Mouse (Mus musculus) heart, embryonic 12.5 days (tissue): ENCODE data around the gene Dab1. TPM values are rescaled to one million over a fixed set of nuclear protein-coding genes. Genes with fewer than 3 reads are reported as not detected.

Experiments
- ATAC-seq: fragments of 200-750 bp; cut with Nextera tagmentation; 2 replicates; pipeline ENCODE4 v1.8.0; 2017; ENCODE audit warnings: moderate TSS enrichment, moderate library complexity; ENCODE audit not compliant: insufficient number of reproducible peaks, low FRiP score
- H3K27ac ChIP-seq: fragments of 300-500 bp; sonication (generic); 2 replicates; pipeline ENCODE4 v1.5.1; 2016; ENCODE audit warnings: mild to moderate bottlenecking, moderate library complexity; ENCODE audit not compliant: poor library complexity, severe bottlenecking
- H3K27me3 ChIP-seq: fragments of 300-500 bp; sonication (generic); replicated peaks from 2 replicates; pipeline ENCODE4 v1.6.1; 2016; ENCODE audit warnings: mild to moderate bottlenecking, moderate library complexity
- H3K36me3 ChIP-seq: fragments of 300-500 bp; sonication (generic); 2 replicates; pipeline ENCODE4 v1.6.1; 2016; ENCODE audit warnings: mild to moderate bottlenecking, moderate library complexity
- H3K4me1 ChIP-seq: fragments of 300-500 bp; sonication (generic); replicated peaks from 2 replicates; pipeline ENCODE4 v1.6.1; 2016; ENCODE audit warnings: mild to moderate bottlenecking
- H3K4me2 ChIP-seq: fragments of 300-500 bp; sonication (generic); 2 replicates; pipeline ENCODE4 v1.6.1; 2016; ENCODE audit warnings: mild to moderate bottlenecking, moderate library complexity
- H3K4me3 ChIP-seq: fragments of 300-500 bp; sonication (generic); 2 replicates; pipeline ENCODE4 v1.5.1; 2016; ENCODE audit warnings: mild to moderate bottlenecking
- H3K9ac ChIP-seq: fragments of 300-500 bp; sonication (generic); 2 replicates; pipeline ENCODE4 v1.6.1; 2016; ENCODE audit warnings: mild to moderate bottlenecking, moderate library complexity
- H3K9me3 ChIP-seq: fragments of 300-500 bp; sonication (generic); replicated peaks from 2 replicates; pipeline ENCODE4 v1.6.1; 2016; ENCODE audit warnings: mild to moderate bottlenecking, moderate library complexity
- WGBS: fragments of 180-500 bp; shearing (Covaris S2); methylation state at CpG from one replicate; pipeline ENCODE4 v1.1.7; 2016; 5-methylcytosine and 5-hydroxymethylcytosine counted together
- polyA plus RNA-seq: library from polyadenylated mRNA; unstranded; fragments of >200 nt; fragmentation: Nextera tagmentation; extraction: Ambion mirVana; gene quantifications from 2 replicates; pipeline ENCODE4 v1.2.1, GENCODE M21; 2016

The Dab1 gene
- polyA plus RNA-seq, 1 experiment from 2014 or later: 1.0 TPM

DNA sequence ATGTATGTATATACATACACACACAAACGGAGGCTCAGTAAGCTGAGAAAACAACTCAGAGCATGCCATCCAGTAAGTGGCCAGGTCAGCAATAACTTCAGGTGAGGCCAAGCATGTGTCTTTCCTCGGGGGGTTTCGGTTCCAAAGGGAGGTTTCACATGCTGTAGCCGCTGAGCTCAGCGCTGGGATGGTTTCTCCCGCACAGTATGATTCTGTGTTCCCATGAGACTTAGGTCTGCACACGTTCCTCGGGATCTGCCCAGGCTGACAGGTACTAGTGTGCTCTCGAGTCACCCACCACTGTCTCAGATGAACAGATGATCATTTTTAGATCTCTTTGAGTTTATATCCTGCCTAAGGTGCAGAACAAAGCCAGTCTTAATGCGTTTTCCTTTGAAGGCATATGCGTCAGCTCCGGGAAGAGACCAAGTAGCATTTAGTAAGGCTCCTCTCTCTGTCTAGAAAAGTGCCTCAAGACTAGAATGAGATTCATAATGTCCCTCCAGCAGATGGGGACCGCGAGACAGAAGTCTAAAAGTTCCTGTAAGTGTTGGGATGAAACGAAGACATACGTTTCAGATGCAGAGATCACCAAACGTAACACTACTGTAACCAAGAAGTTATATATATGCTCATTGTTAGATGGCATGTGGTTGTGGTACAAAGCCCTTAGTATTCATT lies 932.4 kb downstream of the Dab1 start:
- Histone ChIP-seq H3K4me1 (no peaks in the 10 kb centered on the region), H3K4me2 (no peak overlapping the region), H3K36me3 (no peaks in the 10 kb centered on the region), H3K27me3 (no peaks in the 10 kb centered on the region), H3K9ac (no peak overlapping the region), H3K27ac (no peak overlapping the region), H3K4me3 (no peak overlapping the region), H3K9me3 (no peaks in the 10 kb centered on the region)
- no peak for ATAC-seq
- WGBS: 86% methylated on average over 17 of the region's 17 CpGs

DNA sequence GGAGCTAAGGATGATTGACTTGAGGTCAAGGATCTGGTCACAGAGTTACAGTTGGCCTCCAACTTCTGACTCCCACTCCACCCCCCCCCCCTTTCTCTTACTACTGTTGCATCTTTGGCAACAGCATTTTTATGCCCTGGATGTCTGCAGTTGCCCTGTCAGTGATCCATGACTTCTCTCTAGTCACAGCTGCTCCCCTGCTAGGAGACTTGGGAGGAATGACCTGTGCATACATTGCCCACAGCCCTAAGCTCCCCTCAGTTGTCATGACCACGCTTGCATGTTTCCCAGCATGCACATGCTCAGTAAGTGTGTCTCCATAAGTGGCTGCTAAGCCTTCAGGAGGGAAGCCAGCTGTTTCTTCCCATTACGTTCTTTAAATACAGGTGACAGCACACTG lies 936.2 kb downstream of the Dab1 start:
- Histone ChIP-seq H3K36me3 (no peaks in the 10 kb centered on the region), H3K27ac (no peak overlapping the region), H3K4me3 (no peak overlapping the region), H3K9me3 (no peaks in the 10 kb centered on the region), H3K9ac (no peak overlapping the region), H3K4me2 (no peak overlapping the region), H3K27me3 (no peaks in the 10 kb centered on the region), H3K4me1 (no peaks in the 10 kb centered on the region)
- WGBS: 65% methylated on average over 2 of the region's 2 CpGs
- no peak for ATAC-seq

DNA sequence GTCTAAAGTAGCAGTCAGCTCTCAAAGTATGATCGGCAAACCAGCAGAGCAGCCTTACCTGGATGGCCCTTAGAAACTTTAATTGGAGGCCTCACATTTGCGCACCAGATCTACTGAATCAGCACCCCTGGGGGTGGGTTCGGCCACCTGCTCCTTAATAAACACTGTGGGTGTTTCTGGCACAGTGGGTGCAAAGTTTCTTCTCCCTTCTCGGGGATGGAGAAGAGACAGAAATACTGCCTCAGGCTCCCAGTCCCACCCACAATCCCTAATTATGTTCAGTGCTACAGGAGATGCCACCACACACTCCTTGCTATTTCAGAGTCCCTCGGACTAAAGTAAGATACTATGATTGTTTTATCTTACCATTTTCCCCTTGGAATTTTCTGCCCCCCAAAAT lies 944.4 kb downstream of the Dab1 start:
- ATAC-seq: no peak
- H3K27me3 ChIP-seq: 0 out of 2 replicates have a peak, but pooled peaks cover 8% of the 10 kb centered on the region
- no peaks in the 10 kb centered on the region for H3K9me3 ChIP-seq
- H3K36me3 ChIP-seq: no peaks in the 10 kb centered on the region
- H3K27ac ChIP-seq: no peak overlapping the region
- peaks cover 7% of the 10 kb centered on the region; the same call in 1 of the 2 replicates for H3K4me1 ChIP-seq
- WGBS: 72% methylated on average over 5 of the region's 5 CpGs
- H3K9ac ChIP-seq: no peak overlapping the region
- no peak overlapping the region for H3K4me3 ChIP-seq
- H3K4me2 ChIP-seq: no peak overlapping the region

DNA sequence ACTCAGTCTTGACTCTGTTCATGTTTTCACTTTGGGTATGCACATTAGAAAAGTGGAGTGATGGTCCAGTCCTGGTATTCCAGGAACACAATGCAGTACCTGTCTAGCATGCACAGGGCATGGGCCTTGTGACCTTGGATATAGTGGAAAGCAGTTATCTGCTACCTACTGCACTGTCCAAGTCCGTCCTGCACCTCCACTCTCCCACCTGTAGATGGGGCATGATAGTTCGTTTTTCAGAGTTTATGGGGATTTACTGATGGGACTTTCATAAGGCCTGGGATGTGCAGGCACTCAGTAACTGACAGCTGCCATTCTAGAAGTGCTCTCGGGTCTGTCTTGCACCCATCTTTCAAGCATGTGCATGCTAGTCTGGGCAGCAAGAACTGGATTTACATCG lies 951.4 kb downstream of the Dab1 start:
- no peaks in the 10 kb centered on the region for H3K4me1 ChIP-seq
- no peaks in the 10 kb centered on the region for H3K36me3 ChIP-seq
- H3K9me3 ChIP-seq: no peaks in the 10 kb centered on the region
- no peak for ATAC-seq
- 0 out of 2 replicates have a peak, but pooled peaks cover 8% of the 10 kb centered on the region for H3K27me3 ChIP-seq
- 66% methylated on average over 4 of the region's 4 CpGs for WGBS
- no peak overlapping the region for H3K27ac ChIP-seq
- no peak overlapping the region for H3K9ac ChIP-seq
- H3K4me2 ChIP-seq: no peak overlapping the region
- no peak overlapping the region for H3K4me3 ChIP-seq

DNA sequence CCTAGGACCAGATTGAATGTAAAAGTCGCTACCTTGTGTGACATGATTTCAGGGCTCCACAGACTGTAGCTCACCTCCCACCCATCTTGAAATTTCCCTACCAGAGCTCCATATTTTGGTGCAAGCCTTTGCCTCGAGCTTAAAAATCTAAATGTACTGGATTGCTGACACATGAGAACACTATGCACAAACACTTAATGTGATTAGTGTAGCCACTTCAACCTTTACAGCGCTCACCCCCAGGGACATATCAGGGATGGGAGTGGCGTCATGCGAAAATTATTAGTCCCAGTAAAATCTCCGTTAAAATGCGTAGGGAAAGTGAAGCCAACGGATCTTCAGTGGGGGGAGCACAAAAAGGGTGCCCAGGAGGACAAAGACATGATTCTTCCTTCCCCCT lies 953.3 kb downstream of the Dab1 start:
- Histone ChIP-seq H3K9ac (no peak overlapping the region), H3K27me3 (0 out of 2 replicates have a peak, but pooled peaks cover 5% of the 10 kb centered on the region), H3K4me1 (no peaks in the 10 kb centered on the region), H3K4me3 (no peak overlapping the region), H3K36me3 (no peaks in the 10 kb centered on the region), H3K9me3 (no peaks in the 10 kb centered on the region), H3K27ac (no peak overlapping the region), H3K4me2 (no peak overlapping the region)
- WGBS: 75% methylated on average over 8 of the region's 8 CpGs
- ATAC-seq: no peak

DNA sequence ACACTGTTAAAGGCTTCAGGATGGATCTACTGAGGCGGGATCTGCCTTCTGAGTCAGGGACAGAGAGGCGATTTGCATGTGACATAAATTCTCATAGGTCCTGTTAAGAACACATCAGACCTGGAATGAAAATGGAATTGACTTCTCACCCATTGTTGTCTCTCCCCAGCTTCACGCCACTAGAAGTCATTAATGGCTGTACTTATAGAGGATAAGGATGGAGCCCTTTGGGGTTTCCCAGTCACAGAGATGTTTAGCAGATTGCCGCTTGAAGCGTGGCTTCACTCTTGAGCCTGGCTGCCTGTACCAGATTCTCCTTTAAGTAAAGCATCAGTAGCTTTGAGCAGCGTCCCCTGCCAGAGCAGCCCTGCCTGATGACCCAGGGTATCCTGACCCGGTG lies 954.3 kb downstream of the Dab1 start:
- no peak overlapping the region for H3K4me3 ChIP-seq
- no peak overlapping the region for H3K27ac ChIP-seq
- no peaks in the 10 kb centered on the region for H3K9me3 ChIP-seq
- no peaks in the 10 kb centered on the region for H3K36me3 ChIP-seq
- no peak overlapping the region for H3K9ac ChIP-seq
- H3K27me3 ChIP-seq: no peaks in the 10 kb centered on the region
- H3K4me2 ChIP-seq: no peak overlapping the region
- H3K4me1 ChIP-seq: no peaks in the 10 kb centered on the region; the same call in 1 of the 2 replicates
- no peak for ATAC-seq
- 71% methylated on average over 7 of the region's 7 CpGs for WGBS

DNA sequence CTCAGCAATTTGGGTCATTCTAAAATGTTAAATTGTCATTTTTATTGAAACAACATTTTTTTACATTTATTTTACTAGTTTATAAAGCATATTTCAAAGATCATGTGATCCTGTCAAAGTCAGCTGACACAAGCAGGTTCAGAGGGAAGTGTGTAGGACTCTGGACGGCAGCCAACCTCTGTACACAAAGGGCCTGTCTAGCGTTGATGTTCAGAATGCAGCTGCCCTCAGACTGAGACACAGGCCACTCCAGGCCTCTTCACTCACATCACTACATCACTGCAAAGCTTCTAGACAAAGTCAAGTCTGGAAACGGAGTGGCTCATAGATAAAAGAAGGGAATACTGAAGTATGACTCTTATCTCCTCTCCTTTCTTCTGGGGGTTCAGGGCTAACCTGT lies 959.2 kb downstream of the Dab1 start:
- Histone ChIP-seq H3K36me3 (no peaks in the 10 kb centered on the region), H3K4me3 (no peak overlapping the region), H3K9ac (no peak overlapping the region), H3K27ac (peak overlapping the region; percentile 54; the same call in 1 of the 2 replicates), H3K9me3 (no peaks in the 10 kb centered on the region), H3K27me3 (no peaks in the 10 kb centered on the region), H3K4me1 (peaks cover 5% of the 10 kb centered on the region), H3K4me2 (no peak overlapping the region)
- peak; percentile 64; the same call in 1 of the 2 replicates for ATAC-seq
- 6% methylated on average over 3 of the region's 3 CpGs for WGBS

DNA sequence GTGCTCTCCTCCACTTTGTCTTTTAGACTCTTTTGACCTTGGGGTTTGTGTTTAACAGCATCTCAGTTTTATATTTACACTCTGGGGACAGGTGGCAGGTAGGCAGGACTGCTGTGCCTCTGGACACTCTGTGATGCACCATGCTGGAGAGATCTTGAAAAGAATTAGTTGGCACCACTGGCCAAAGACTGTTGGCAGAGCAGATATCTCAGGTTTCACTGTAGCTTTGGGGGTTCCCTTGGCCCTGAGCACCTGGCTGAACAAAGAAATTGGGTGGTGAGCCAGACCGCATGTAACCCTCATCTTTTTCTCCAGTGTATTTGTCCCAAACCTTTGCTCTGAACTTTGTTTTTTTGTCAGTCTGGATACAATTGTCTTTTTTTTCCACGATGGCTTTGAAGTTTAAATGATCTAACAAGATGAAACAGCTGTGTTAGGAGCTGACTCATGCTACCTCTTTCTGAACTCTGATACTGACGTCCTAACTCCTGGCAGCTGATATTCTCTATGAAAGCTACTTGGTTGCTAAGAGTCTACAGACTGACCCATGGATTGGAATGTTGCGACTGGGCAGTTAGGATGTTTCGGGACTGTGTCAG lies 960.9 kb downstream of the Dab1 start:
- Histone ChIP-seq H3K36me3 (no peaks in the 10 kb centered on the region), H3K27me3 (no peaks in the 10 kb centered on the region), H3K27ac (no peak overlapping the region), H3K9me3 (no peaks in the 10 kb centered on the region), H3K9ac (no peak overlapping the region), H3K4me1 (peaks cover 5% of the 10 kb centered on the region), H3K4me3 (no peak overlapping the region), H3K4me2 (no peak overlapping the region)
- 76% methylated on average over 5 of the region's 5 CpGs for WGBS
- no peak for ATAC-seq

DNA sequence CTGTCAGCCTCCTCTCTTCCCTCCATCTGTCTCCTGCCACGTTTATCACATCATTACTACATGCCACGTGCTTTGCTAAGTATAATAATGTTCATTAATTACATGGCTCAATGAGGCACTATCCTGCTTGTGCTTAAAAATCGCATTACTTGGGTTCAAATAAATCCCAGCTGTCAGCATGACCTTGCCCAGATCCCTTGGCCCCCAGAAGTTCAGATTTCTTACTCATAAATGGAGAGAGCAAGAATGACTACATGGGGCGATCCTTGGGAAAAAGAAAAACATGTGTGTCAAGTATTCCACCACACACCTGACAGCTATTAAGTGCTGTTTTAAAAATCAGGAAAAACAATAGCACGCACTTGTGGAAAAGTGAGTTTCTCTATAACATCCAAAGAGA lies 963.6 kb downstream of the Dab1 start:
- Histone ChIP-seq H3K4me2 (no peak overlapping the region), H3K4me3 (no peak overlapping the region), H3K9ac (no peak overlapping the region), H3K4me1 (peaks cover 5% of the 10 kb centered on the region), H3K36me3 (no peaks in the 10 kb centered on the region), H3K27me3 (no peaks in the 10 kb centered on the region), H3K9me3 (no peaks in the 10 kb centered on the region), H3K27ac (no peak overlapping the region)
- 65% methylated on average over 5 of the region's 5 CpGs for WGBS
- ATAC-seq: no peak

DNA sequence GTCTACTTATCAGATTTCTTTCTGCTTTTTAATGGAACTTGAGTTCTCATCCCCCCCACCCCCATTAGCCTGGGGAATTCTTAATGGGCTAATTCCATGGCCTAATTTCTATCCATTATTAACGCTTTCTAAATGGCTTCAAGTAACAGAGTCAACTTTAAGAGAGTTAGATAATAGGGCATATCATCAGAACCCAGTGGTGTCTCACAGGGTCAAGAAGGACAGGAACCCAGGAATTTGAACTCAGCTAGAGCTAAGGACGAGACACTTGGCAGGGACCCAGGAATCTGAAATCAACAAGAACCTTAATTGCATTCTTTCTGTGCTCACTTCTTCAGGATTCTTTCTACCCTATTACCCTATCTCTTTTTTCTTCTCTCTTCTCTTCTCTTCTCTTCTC lies 968.7 kb downstream of the Dab1 start:
- Histone ChIP-seq H3K4me3 (no peak overlapping the region), H3K27me3 (no peaks in the 10 kb centered on the region)

DNA sequence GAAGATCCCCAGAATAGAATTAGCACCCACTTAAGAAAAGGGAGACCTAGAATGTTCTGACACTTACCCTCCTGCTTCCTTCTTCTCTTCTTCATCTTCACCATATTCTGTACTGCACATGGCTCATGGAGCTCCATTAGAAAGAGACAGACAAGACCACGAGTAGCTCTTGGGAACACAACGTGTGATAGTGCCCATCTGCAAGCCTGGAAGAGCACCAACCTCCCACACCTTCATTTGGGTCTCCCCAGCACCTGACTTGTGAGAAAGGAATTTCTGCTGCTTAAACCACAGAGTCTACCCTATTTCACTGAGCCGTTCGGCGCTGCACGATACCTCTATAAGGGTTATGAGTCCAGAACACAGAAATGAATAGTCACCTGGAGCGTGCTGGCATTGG lies 977.8 kb downstream of the Dab1 start:
- Histone ChIP-seq H3K36me3 (no peaks in the 10 kb centered on the region), H3K27ac (no peak overlapping the region), H3K4me1 (peaks cover 8% of the 10 kb centered on the region), H3K27me3 (no peaks in the 10 kb centered on the region), H3K9me3 (no peaks in the 10 kb centered on the region), H3K9ac (no peak overlapping the region), H3K4me3 (no peak overlapping the region), H3K4me2 (no peak overlapping the region)
- 90% methylated on average over 7 of the region's 7 CpGs for WGBS
- no peak for ATAC-seq

More for the DNA sequence above, 968.7 kb downstream of the Dab1 start:
- ATAC-seq: no peak
- no peak overlapping the region for H3K9ac ChIP-seq
- H3K9me3 ChIP-seq: no peaks in the 10 kb centered on the region
- no peak overlapping the region for H3K27ac ChIP-seq
- H3K4me2 ChIP-seq: no peak overlapping the region
- H3K4me1 ChIP-seq: peaks cover 9% of the 10 kb centered on the region
- no peaks in the 10 kb centered on the region for H3K36me3 ChIP-seq
- 54% methylated on average over 2 of the region's 2 CpGs for WGBS
